Mouse (Mus musculus): ENCODE results near the gene Lemd1.

- TF ChIP-seq POLR2A (IDR thresholded peaks at IDR 0.05; ENCODE audit: insufficient read depth, low read depth, low read length), result no peak
- no peak for TF ChIP-seq CTCF (IDR thresholded peaks at IDR 0.05; ENCODE audit: insufficient read depth, low read depth, low read length)
Observed at GRCm38 (mm10) chr1:132301242-132301641, 110.0 kb downstream of the Lemd1 start.
